Comparison of ENCODE assay signal across 8 mouse cellular contexts in the genomic region with DNA sequence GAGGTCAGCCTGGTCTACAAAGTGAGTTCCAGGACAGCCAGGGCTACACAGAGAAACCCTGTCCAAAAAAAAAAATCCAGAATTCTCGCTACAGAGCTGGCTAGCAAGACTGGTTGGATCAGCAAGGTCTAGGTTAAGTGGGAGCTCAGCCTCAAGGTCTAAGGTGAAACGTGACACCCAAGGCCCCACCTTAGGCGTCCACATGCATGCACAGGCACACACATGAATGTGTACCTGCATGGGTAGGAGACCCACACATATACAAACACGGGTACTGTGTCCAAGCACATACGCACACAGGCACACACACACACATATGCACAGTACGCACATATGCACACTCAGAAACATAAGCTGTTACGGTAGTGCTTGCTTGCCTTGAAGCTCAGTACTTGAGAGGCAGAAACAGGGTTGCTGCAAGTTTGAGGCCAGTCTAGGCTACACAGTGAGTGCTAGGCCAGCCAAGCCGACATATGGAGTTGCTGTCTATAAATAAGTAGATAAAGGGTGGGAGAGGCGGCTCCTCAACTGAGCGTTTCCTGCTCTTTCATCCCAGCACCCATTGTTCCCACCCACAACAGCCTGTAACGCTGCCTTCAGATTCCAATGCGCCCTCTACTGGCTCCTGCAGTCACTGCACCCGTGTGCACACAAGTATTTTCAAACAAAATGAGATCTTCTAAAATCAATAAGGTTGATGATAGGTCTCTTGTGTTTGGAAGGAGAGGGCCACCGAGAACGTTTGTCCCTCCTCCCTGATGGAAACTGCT. TPM values are rescaled to one million over a fixed set of nuclear protein-coding genes. Genes with fewer than 3 reads are reported as not detected.
DNase-seq lines count a peak whose midpoint lies in the region; ATAC-seq lines count a peak whose summit lies in the region.

No protein-coding gene starts in this region.

- peak; percentile 41 for ATAC-seq in forebrain, embryonic 13.5 days
- no peak for ATAC-seq in forebrain, embryonic 15.5 days (replicated peaks)
- ATAC-seq in common myeloid progenitor, adult 5-6 weeks (replicated peaks; ENCODE audit: low read depth, poor library complexity, severe bottlenecking), result peak; percentile 55

- H3K36me3 ChIP-seq in forebrain, embryonic 13.5 days (ENCODE audit: poor library complexity, severe bottlenecking), result no peaks in the 10 kb centered on the region
- no peaks in the 10 kb centered on the region for H3K36me3 ChIP-seq in forebrain, embryonic 15.5 days

- no peaks in the 10 kb centered on the region for H3K27me3 ChIP-seq in forebrain, embryonic 13.5 days
- H3K27me3 ChIP-seq in forebrain, embryonic 15.5 days, result no peaks in the 10 kb centered on the region

- 48% methylated on average over 15 of the region's 15 CpGs for WGBS in forebrain, embryonic 13.5 days
- 46% methylated on average over 15 of the region's 15 CpGs for WGBS in forebrain, embryonic 15.5 days

- H3K27ac ChIP-seq in forebrain, embryonic 13.5 days, result no peak overlapping the region
- H3K27ac ChIP-seq in forebrain, embryonic 15.5 days (replicated peaks), result no peak overlapping the region

- DNase-seq in right cerebral cortex, adult 2 months (ENCODE audit: low spot score in 2 of 2), result peak; percentile 31 to 49
- DNase-seq in right cerebral cortex, postnatal 25 days, result no peak
- peak; percentile 61 for DNase-seq in kidney, adult 9 months
- DNase-seq in lung, postnatal 4 days, result peak; percentile 59 to 71
- peak; percentile 70 for DNase-seq in thymus, postnatal 14 days

- no peak overlapping the region for H3K4me2 ChIP-seq in forebrain, embryonic 13.5 days
- no peak overlapping the region for H3K4me2 ChIP-seq in forebrain, embryonic 15.5 days (replicated peaks)

- H3K9me3 ChIP-seq in forebrain, embryonic 13.5 days (replicated peaks), result no peaks in the 10 kb centered on the region
- H3K9me3 ChIP-seq in forebrain, embryonic 15.5 days, result no peaks in the 10 kb centered on the region

- peaks cover 10% of the 10 kb centered on the region for H3K4me1 ChIP-seq in forebrain, embryonic 13.5 days
- H3K4me1 ChIP-seq in forebrain, embryonic 15.5 days, result peaks cover 10% of the 10 kb centered on the region

- H3K9ac ChIP-seq in forebrain, embryonic 13.5 days, result no peak overlapping the region
- H3K9ac ChIP-seq in forebrain, embryonic 15.5 days (replicated peaks), result no peak overlapping the region

- no peak overlapping the region for H3K4me3 ChIP-seq in forebrain, embryonic 13.5 days
- no peak overlapping the region for H3K4me3 ChIP-seq in forebrain, embryonic 15.5 days

RNA-seq across cellular contexts. Expression of a gene that starts 11.9 kb away (rescaled TPM):
- 0.15 and 0.25 TPM in 2 replicates for polyA plus RNA-seq in forebrain, embryonic 13.5 days (2015; fragmentation: Nextera tagmentation; extraction: Ambion mirVana)
- polyA plus RNA-seq in forebrain, embryonic 15.5 days (2015; fragmentation: Nextera tagmentation; extraction: Ambion mirVana), result 0.51 and 0.67 TPM in 2 replicates
- 1.0 and 1.6 TPM in 2 replicates for total RNA-seq in common myeloid progenitor, adult 5-6 weeks (2017)

RNA-seq across cellular contexts. Expression of a gene that starts 16.6 kb away (rescaled TPM):
- not detected in 2 replicates for polyA plus RNA-seq in forebrain, embryonic 13.5 days (2015; fragmentation: Nextera tagmentation; extraction: Ambion mirVana)
- polyA plus RNA-seq in forebrain, embryonic 15.5 days (2015; fragmentation: Nextera tagmentation; extraction: Ambion mirVana), result not detected in 2 replicates
- not detected in 2 replicates for total RNA-seq in common myeloid progenitor, adult 5-6 weeks (2017)

RNA-seq across cellular contexts. Expression of a gene that starts 24.7 kb away (rescaled TPM):
- polyA plus RNA-seq in forebrain, embryonic 13.5 days (2015; fragmentation: Nextera tagmentation; extraction: Ambion mirVana), result 107 and 115 TPM in 2 replicates
- 118 TPM in 2 replicates for polyA plus RNA-seq in forebrain, embryonic 15.5 days (2015; fragmentation: Nextera tagmentation; extraction: Ambion mirVana)
- 73.9 and 83.7 TPM in 2 replicates for total RNA-seq in common myeloid progenitor, adult 5-6 weeks (2017)
